Mouse (Mus musculus) spleen, postnatal 4 days (tissue): ENCODE results near the gene Olfr1298.

ENCODE experiments used
- DNase-seq, 2 experiments: peaks; one replicate each; pipeline ENCODE4 v3.0.0; 2022; ENCODE audit warnings: low spot score in 2 of 2

Olfr1298 gene

DNA sequence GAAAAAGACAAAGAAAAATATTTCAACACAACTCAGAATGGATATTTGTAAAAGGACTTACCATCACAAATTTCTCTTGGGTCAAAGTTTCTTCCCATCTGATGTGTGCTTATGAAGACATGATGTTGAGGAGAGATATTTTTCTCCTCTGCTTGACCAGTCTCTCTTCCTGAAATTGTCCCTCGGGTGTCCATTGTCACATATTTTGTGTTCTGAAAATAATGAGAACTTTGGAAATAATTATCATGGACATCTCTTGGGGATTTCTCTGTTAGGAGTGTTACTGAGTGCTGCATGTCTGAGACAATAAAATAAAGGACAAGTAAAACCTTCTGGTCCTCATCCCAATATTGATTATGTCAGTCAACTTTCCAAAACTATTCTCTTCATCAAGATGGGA is at the start of gene Olfr1298:
Olfr1298 (minus strand) TSS at position 101 of the 400 bp plus-strand sequence.
- DNase-seq, result no peak

- no peak for DNase-seq
These were observed 12.1 kb upstream of the Olfr1298 start, which contains the start of gene Olfr1299 for GRCm38 (mm10) chr2:111661119-111661518. Gene Olfr1299 (plus strand): TSS chr2:111661419.

DNA sequence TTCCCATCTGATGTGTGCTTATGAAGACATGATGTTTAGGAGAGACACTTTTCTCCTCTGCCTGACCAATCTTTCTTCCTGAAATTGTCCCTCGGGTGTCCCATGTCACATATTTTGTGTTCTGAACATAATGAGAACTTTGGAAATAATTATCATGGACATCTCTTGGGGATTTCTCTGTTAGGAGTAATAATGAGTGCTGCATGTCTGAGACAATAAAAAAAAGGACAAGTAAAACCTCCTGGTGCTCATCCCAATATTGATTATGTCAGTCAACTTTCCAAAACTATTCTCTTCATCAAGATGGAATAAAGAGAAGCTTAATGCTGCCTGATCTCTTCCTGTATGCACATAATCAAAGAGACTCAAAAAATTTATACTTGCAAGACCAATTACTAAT is 22.6 kb downstream of the Olfr1298 start, which contains the start of gene Olfr1297:
Olfr1297 (minus strand) TSS at position 101 of the 400 bp plus-strand sequence.
- no peak for DNase-seq
